Mouse (Mus musculus) forebrain, embryonic 14.5 days (tissue): ENCODE measurements around the gene Kcnab1. TPM values are rescaled to one million over a fixed set of nuclear protein-coding genes. Genes with fewer than 3 reads are reported as not detected.

Source experiments
- ATAC-seq: fragments of 200-750 bp; cut with Nextera tagmentation; 2 replicates; pipeline ENCODE4 v1.8.0; 2017; ENCODE audit warnings: mild to moderate bottlenecking, moderate library complexity
- DNase-seq: peaks from one replicate; pipeline ENCODE4 v3.0.0-alpha.2; 2015; ENCODE audit warnings: low spot score
- H3K27ac ChIP-seq: fragments of 300-500 bp; sonication (generic); 2 replicates; pipeline ENCODE4 v1.5.1; 2014; ENCODE audit warnings: low read depth, mild to moderate bottlenecking, control low read depth, low read length, moderate library complexity
- H3K27me3 ChIP-seq: fragments of 300-500 bp; sonication (generic); replicated peaks from 2 replicates; pipeline ENCODE4 v1.6.1; 2014; ENCODE audit warnings: low read length, control low read depth, mixed read lengths; ENCODE audit not compliant: control insufficient read depth, insufficient read depth
- H3K36me3 ChIP-seq: fragments of 300-500 bp; sonication (generic); 2 replicates; pipeline ENCODE4 v1.6.1; 2014; ENCODE audit warnings: low read length, control low read depth; ENCODE audit not compliant: control insufficient read depth, insufficient read depth
- H3K4me1 ChIP-seq: fragments of 300-500 bp; sonication (generic); 2 replicates; pipeline ENCODE4 v1.6.1; 2014; ENCODE audit warnings: antibody characterized with exemption, low read length, control low read depth; ENCODE audit not compliant: control insufficient read depth, insufficient read depth
- H3K4me2 ChIP-seq: fragments of 300-500 bp; sonication (generic); 2 replicates; pipeline ENCODE4 v1.6.1; 2014; ENCODE audit warnings: mild to moderate bottlenecking, control low read depth, low read length
- H3K4me3 ChIP-seq: fragments of 300-500 bp; sonication (generic); 2 replicates; pipeline ENCODE4 v1.5.1; 2014; ENCODE audit warnings: low read depth, low read length, control low read depth
- H3K9ac ChIP-seq: fragments of 300-500 bp; sonication (generic); 2 replicates; pipeline ENCODE4 v1.6.1; 2014; ENCODE audit warnings: mild to moderate bottlenecking, low read length, control low read depth, moderate library complexity
- H3K9me3 ChIP-seq: fragments of 300-500 bp; sonication (generic); replicated peaks from 2 replicates; pipeline ENCODE4 v1.6.1; 2016; ENCODE audit warnings: low read length, control low read depth, mixed read lengths; ENCODE audit not compliant: control insufficient read depth
- WGBS: fragments of 180-500 bp; shearing (Covaris S2); extraction: QIAGEN DNeasy Blood & Tissue Kit; methylation state at CpG from one replicate; pipeline ENCODE4 v1.1.7; 2014; 5-methylcytosine and 5-hydroxymethylcytosine counted together
- polyA plus RNA-seq: library from polyadenylated mRNA; unstranded; fragments of >200 nt; fragmentation: Nextera tagmentation; extraction: Ambion mirVana; gene quantifications from 2 replicates; pipeline ENCODE4 v1.2.1, GENCODE M21; 2014

Gene Kcnab1
- polyA plus RNA-seq, 1 experiment from 2014 or later = 4.1 TPM

DNA sequence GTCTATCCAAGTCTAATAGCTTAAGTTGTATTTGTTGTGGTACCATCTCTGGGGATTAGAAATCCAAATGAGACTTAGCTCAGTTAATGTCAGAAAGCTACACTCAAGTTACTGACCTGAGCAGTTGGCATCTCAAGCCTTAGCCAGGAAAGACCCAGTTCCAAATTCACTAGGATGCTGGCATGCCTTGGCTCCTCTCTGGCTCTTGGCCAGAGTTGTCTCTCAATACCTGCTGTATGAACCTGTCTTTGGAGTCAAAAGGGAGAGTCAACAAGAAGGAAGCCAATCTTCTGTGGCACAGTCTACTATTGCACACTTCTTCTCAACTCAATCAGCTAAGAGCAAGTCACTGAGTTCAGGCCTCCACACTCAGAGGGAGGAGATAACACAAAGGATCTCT is 67.7 kb downstream of the Kcnab1 start:
- no peaks in the 10 kb centered on the region for H3K9me3 ChIP-seq
- no peak for ATAC-seq
- no peaks in the 10 kb centered on the region for H3K36me3 ChIP-seq
- no peaks in the 10 kb centered on the region for H3K4me1 ChIP-seq
- no peak overlapping the region for H3K4me2 ChIP-seq
- no peak for DNase-seq
- H3K9ac ChIP-seq = no peak overlapping the region
- no peaks in the 10 kb centered on the region for H3K27me3 ChIP-seq
- no peak overlapping the region for H3K27ac ChIP-seq
- no peak overlapping the region for H3K4me3 ChIP-seq

- H3K9me3 ChIP-seq = no peaks in the 10 kb centered on the region
- no peak overlapping the region for H3K9ac ChIP-seq
- no peak overlapping the region for H3K4me3 ChIP-seq
- ATAC-seq (no peak), DNase-seq (peak; percentile 37)
- H3K27ac ChIP-seq = no peak overlapping the region
- no peaks in the 10 kb centered on the region for H3K36me3 ChIP-seq
- 46% methylated on average over 7 of the region's 7 CpGs for WGBS
- H3K4me1 ChIP-seq = no peaks in the 10 kb centered on the region
- no peaks in the 10 kb centered on the region for H3K27me3 ChIP-seq
- H3K4me2 ChIP-seq = no peak overlapping the region
Measured at GRCm38 (mm10) chr3:65187833-65188698, 78.9 kb downstream of the Kcnab1 start.

DNA sequence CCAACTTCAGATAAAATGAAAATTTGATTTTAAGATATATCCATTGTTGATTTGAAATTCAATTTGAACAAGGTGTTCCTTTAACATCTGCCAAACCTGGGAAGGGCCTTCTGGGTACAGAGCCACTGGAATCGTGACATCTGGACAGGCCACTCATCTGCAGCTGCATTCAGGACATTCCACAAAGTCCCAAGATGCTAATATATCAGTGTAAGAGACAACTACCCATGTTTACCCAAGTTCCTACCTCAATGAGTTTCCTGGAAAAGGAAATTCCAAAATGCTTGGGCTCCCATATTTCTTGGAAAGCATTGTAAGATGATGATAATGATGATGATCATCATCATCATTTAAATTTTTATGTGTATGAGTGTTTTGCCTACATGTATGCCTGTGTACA is 91.4 kb downstream of the Kcnab1 start:
- no peak overlapping the region for H3K4me3 ChIP-seq
- WGBS = 83% methylated on average over 1 of the region's 1 CpGs

DNA sequence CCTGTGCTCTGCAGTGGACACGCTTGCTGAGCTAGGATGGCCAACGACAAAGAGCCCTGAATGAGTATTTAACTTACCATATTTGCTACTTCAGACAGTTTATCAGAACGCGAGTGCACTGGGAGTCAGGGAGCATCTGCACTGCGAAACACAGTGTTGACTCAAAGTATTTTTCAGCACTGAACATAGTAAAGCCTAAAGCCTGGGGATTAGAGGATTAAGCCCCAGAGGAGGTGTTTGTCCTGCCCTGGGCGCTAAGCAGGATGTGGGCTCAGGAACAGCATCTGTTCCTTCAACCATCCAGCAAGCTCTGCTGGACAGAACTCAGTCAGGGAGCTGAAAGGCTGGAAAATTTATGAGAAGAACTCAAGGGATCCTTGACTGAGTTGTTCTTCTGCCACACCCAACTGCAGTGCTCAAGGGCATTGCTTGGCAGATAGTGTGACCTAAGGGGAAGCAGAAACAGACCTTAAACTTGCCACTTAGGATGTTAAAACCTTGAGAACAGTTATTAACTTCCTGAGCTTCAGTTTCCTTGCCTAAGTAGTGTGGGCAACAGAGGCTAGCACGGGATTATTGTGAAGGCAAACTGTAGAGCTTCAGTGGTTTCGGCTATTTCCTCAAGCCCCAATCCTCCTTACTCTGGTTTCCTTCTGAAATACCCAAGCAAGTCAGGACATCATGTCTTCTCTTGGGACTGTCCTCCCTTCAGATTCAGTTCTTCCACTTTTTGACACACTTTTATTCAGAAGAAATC is 94.4 kb downstream of the Kcnab1 start:
- DNase-seq (no peak), ATAC-seq (no peak)
- Histone ChIP-seq H3K4me1 (no peaks in the 10 kb centered on the region), H3K27me3 (no peaks in the 10 kb centered on the region), H3K27ac (no peak overlapping the region), H3K9ac (no peak overlapping the region), H3K36me3 (no peaks in the 10 kb centered on the region), H3K4me2 (no peak overlapping the region), H3K9me3 (no peaks in the 10 kb centered on the region), H3K4me3 (no peak overlapping the region)
- WGBS = 58% methylated on average over 8 of the region's 8 CpGs

More for the DNA sequence above, 91.4 kb downstream of the Kcnab1 start:
- H3K9me3 ChIP-seq = no peaks in the 10 kb centered on the region
- no peaks in the 10 kb centered on the region for H3K4me1 ChIP-seq
- no peak overlapping the region for H3K9ac ChIP-seq
- no peak overlapping the region for H3K27ac ChIP-seq
- DNase-seq (no peak), ATAC-seq (no peak)
- H3K27me3 ChIP-seq = no peaks in the 10 kb centered on the region
- no peak overlapping the region for H3K4me2 ChIP-seq
- no peaks in the 10 kb centered on the region for H3K36me3 ChIP-seq

- no peak for ATAC-seq
- Histone ChIP-seq H3K4me3 (no peak overlapping the region), H3K27me3 (no peaks in the 10 kb centered on the region), H3K27ac (no peak overlapping the region), H3K4me2 (no peak overlapping the region), H3K36me3 (no peaks in the 10 kb centered on the region), H3K4me1 (no peaks in the 10 kb centered on the region), H3K9me3 (no peaks in the 10 kb centered on the region), H3K9ac (no peak overlapping the region)
- 69% methylated on average over 6 of the region's 6 CpGs for WGBS
- no peak for DNase-seq
Measured at GRCm38 (mm10) chr3:65204356-65205075, 95.3 kb downstream of the Kcnab1 start.

- Histone ChIP-seq H3K27me3 (no peaks in the 10 kb centered on the region), H3K4me2 (no peak overlapping the region), H3K4me1 (no peaks in the 10 kb centered on the region), H3K9me3 (no peaks in the 10 kb centered on the region), H3K4me3 (no peak overlapping the region), H3K27ac (no peak overlapping the region), H3K36me3 (no peaks in the 10 kb centered on the region), H3K9ac (no peak overlapping the region)
- ATAC-seq = no peak
- no peak for DNase-seq
- 62% methylated on average over 8 of the region's 8 CpGs for WGBS
Measured at GRCm38 (mm10) chr3:65205539-65206020, 96.4 kb downstream of the Kcnab1 start.

DNA sequence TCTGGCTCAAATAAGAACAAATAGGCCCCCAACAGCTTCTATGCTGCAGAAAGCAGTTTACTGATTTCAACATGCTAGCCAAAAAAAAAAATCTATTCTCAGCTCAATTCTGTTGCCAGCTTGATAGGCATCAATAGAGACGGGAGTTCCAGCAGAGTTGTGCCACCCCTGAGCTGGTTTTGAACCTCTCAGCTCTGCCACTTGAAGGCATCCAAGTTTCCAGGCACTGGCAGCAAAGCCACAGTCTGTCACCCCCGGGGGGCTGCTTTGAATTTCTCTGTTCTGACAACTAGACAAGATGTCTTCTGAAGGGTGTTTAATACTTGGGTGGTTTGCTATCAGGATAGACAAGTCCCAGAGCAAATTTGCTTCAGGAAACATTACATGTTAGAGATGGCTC is 104.5 kb downstream of the Kcnab1 start:
- DNase-seq (peak; percentile 54), ATAC-seq (no peak)
- 59% methylated on average over 2 of the region's 2 CpGs for WGBS
- no peak overlapping the region for H3K27ac ChIP-seq
- H3K9me3 ChIP-seq = no peaks in the 10 kb centered on the region
- no peaks in the 10 kb centered on the region for H3K27me3 ChIP-seq
- no peak overlapping the region for H3K4me2 ChIP-seq
- H3K4me1 ChIP-seq = no peaks in the 10 kb centered on the region; the same call in 1 of the 2 replicates
- no peak overlapping the region for H3K4me3 ChIP-seq
- no peak overlapping the region for H3K9ac ChIP-seq
- H3K36me3 ChIP-seq = no peaks in the 10 kb centered on the region

GRCm38 (mm10) chr3:65214635-65215034 is 105.5 kb downstream of the Kcnab1 start:
- 93% methylated on average over 2 of the region's 2 CpGs for WGBS
- H3K4me2 ChIP-seq = no peak overlapping the region
- DNase-seq (no peak), ATAC-seq (no peak)
- H3K9me3 ChIP-seq = no peaks in the 10 kb centered on the region
- H3K9ac ChIP-seq = no peak overlapping the region
- no peaks in the 10 kb centered on the region for H3K36me3 ChIP-seq
- no peaks in the 10 kb centered on the region; the same call in 1 of the 2 replicates for H3K4me1 ChIP-seq
- no peaks in the 10 kb centered on the region for H3K27me3 ChIP-seq
- H3K27ac ChIP-seq = no peak overlapping the region
- no peak overlapping the region for H3K4me3 ChIP-seq
